Mouse (Mus musculus): Measurements from ENCODE around the gene Trpv4. TPM values are rescaled to one million over a fixed set of nuclear protein-coding genes. Genes with fewer than 3 reads are reported as not detected.

Trpv4 gene
- polyA plus RNA-seq, 1 experiment from 2014 or later = 1.1 TPM

GRCm38 (mm10) chr5:114583490-114584175 is 74.6 kb downstream of the Trpv4 start:
- no peaks in the 10 kb centered on the region for H3K9me3 ChIP-seq (replicated peaks; ENCODE audit: control insufficient read depth, low read length)
- H3K36me3 ChIP-seq (replicated peaks; ENCODE audit: control insufficient read depth, insufficient read depth, low read depth, low read length) = no peaks in the 10 kb centered on the region
- 71% methylated on average over 12 of the region's 12 CpGs for WGBS
- H3K4me1 ChIP-seq (ENCODE audit: control insufficient read depth, insufficient read depth, low read length) = peaks cover 24% of the 10 kb centered on the region
- H3K27ac ChIP-seq (replicated peaks; ENCODE audit: low read depth, low read length) = no peak overlapping the region
- DNase-seq (ENCODE audit: low spot score) = no peak
- no peak overlapping the region for H3K9ac ChIP-seq (replicated peaks; ENCODE audit: low read length)
- H3K27me3 ChIP-seq (ENCODE audit: control insufficient read depth, insufficient read depth, low read length) = no peaks in the 10 kb centered on the region
- H3K4me3 ChIP-seq (ENCODE audit: low read depth, low read length) = no peak overlapping the region
- no peak overlapping the region for H3K4me2 ChIP-seq (ENCODE audit: low read depth, low read length)
- ATAC-seq (replicated peaks; ENCODE audit: insufficient number of reproducible peaks, low FRiP score, low TSS enrichment, low read depth) = no peak

- no peak overlapping the region for H3K4me2 ChIP-seq (ENCODE audit: low read depth, low read length)
- H3K4me3 ChIP-seq (ENCODE audit: low read depth, low read length) = no peak overlapping the region
- H3K4me1 ChIP-seq (ENCODE audit: control insufficient read depth, insufficient read depth, low read length) = peaks cover 20% of the 10 kb centered on the region
- H3K9me3 ChIP-seq (replicated peaks; ENCODE audit: control insufficient read depth, low read length) = no peaks in the 10 kb centered on the region
- H3K27me3 ChIP-seq (ENCODE audit: control insufficient read depth, insufficient read depth, low read length) = no peaks in the 10 kb centered on the region
- no peak overlapping the region for H3K27ac ChIP-seq (replicated peaks; ENCODE audit: low read depth, low read length)
- 71% methylated on average over 3 of the region's 3 CpGs for WGBS
- no peaks in the 10 kb centered on the region for H3K36me3 ChIP-seq (replicated peaks; ENCODE audit: control insufficient read depth, insufficient read depth, low read depth, low read length)
- DNase-seq (ENCODE audit: low spot score) (no peak), ATAC-seq (replicated peaks; ENCODE audit: insufficient number of reproducible peaks, low FRiP score, low TSS enrichment, low read depth) (no peak)
- H3K9ac ChIP-seq (replicated peaks; ENCODE audit: low read length) = no peak overlapping the region
Measured at GRCm38 (mm10) chr5:114583046-114583445, 75.2 kb downstream of the Trpv4 start.

- DNase-seq (ENCODE audit: low spot score) (no peak), ATAC-seq (replicated peaks; ENCODE audit: insufficient number of reproducible peaks, low FRiP score, low TSS enrichment, low read depth) (no peak)
- peaks cover 18% of the 10 kb centered on the region for H3K4me1 ChIP-seq (ENCODE audit: control insufficient read depth, insufficient read depth, low read length)
- no peak overlapping the region for H3K27ac ChIP-seq (replicated peaks; ENCODE audit: low read depth, low read length)
- no peaks in the 10 kb centered on the region for H3K9me3 ChIP-seq (replicated peaks; ENCODE audit: control insufficient read depth, low read length)
- no peaks in the 10 kb centered on the region for H3K27me3 ChIP-seq (ENCODE audit: control insufficient read depth, insufficient read depth, low read length)
- H3K9ac ChIP-seq (replicated peaks; ENCODE audit: low read length) = no peak overlapping the region
- H3K4me3 ChIP-seq (ENCODE audit: low read depth, low read length) = no peak overlapping the region
- no peak overlapping the region for H3K4me2 ChIP-seq (ENCODE audit: low read depth, low read length)
- no peaks in the 10 kb centered on the region for H3K36me3 ChIP-seq (replicated peaks; ENCODE audit: control insufficient read depth, insufficient read depth, low read depth, low read length)
- 76% methylated on average over 12 of the region's 12 CpGs for WGBS
Measured at GRCm38 (mm10) chr5:114581486-114581885, 76.7 kb downstream of the Trpv4 start.

- H3K4me3 ChIP-seq (ENCODE audit: low read depth, low read length) = no peak overlapping the region
- DNase-seq (ENCODE audit: low spot score) (peak; percentile 36), ATAC-seq (replicated peaks; ENCODE audit: insufficient number of reproducible peaks, low FRiP score, low TSS enrichment, low read depth) (0 out of 2 replicates have a peak, but pooled peaks have one; percentile 31)
- H3K4me1 ChIP-seq (ENCODE audit: control insufficient read depth, insufficient read depth, low read length) = peaks cover 11% of the 10 kb centered on the region
- 46% methylated on average over 8 of the region's 8 CpGs for WGBS
- H3K9me3 ChIP-seq (replicated peaks; ENCODE audit: control insufficient read depth, low read length) = no peaks in the 10 kb centered on the region
- no peak overlapping the region for H3K9ac ChIP-seq (replicated peaks; ENCODE audit: low read length)
- no peak overlapping the region for H3K4me2 ChIP-seq (ENCODE audit: low read depth, low read length)
- no peaks in the 10 kb centered on the region for H3K27me3 ChIP-seq (ENCODE audit: control insufficient read depth, insufficient read depth, low read length)
- H3K36me3 ChIP-seq (replicated peaks; ENCODE audit: control insufficient read depth, insufficient read depth, low read depth, low read length) = no peaks in the 10 kb centered on the region
- 0 out of 2 replicates have a peak overlapping the region, but pooled peaks have one; percentile 35 for H3K27ac ChIP-seq (replicated peaks; ENCODE audit: low read depth, low read length)
Measured at GRCm38 (mm10) chr5:114579714-114580357, 78.4 kb downstream of the Trpv4 start.

GRCm38 (mm10) chr5:114578361-114578760 is 79.9 kb downstream of the Trpv4 start:
- Histone ChIP-seq H3K9ac (replicated peaks; ENCODE audit: low read length) (no peak overlapping the region), H3K9me3 (replicated peaks; ENCODE audit: control insufficient read depth, low read length) (no peaks in the 10 kb centered on the region), H3K36me3 (replicated peaks; ENCODE audit: control insufficient read depth, insufficient read depth, low read depth, low read length) (no peaks in the 10 kb centered on the region), H3K4me3 (ENCODE audit: low read depth, low read length) (no peak overlapping the region), H3K27me3 (ENCODE audit: control insufficient read depth, insufficient read depth, low read length) (no peaks in the 10 kb centered on the region), H3K4me2 (ENCODE audit: low read depth, low read length) (no peak overlapping the region), H3K4me1 (ENCODE audit: control insufficient read depth, insufficient read depth, low read length) (peaks cover 9% of the 10 kb centered on the region), H3K27ac (replicated peaks; ENCODE audit: low read depth, low read length) (no peak overlapping the region)
- ATAC-seq (replicated peaks; ENCODE audit: insufficient number of reproducible peaks, low FRiP score, low TSS enrichment, low read depth) (no peak), DNase-seq (ENCODE audit: low spot score) (peak; percentile 35)
- 41% methylated on average over 20 of the region's 20 CpGs for WGBS

- no peak overlapping the region for H3K4me3 ChIP-seq (ENCODE audit: low read depth, low read length)
- no peak overlapping the region for H3K4me2 ChIP-seq (ENCODE audit: low read depth, low read length)
- H3K4me1 ChIP-seq (ENCODE audit: control insufficient read depth, insufficient read depth, low read length) = peaks cover 21% of the 10 kb centered on the region
- no peak overlapping the region for H3K27ac ChIP-seq (replicated peaks; ENCODE audit: low read depth, low read length)
- ATAC-seq (replicated peaks; ENCODE audit: insufficient number of reproducible peaks, low FRiP score, low TSS enrichment, low read depth) (no peak), DNase-seq (ENCODE audit: low spot score) (no peak)
- H3K36me3 ChIP-seq (replicated peaks; ENCODE audit: control insufficient read depth, insufficient read depth, low read depth, low read length) = no peaks in the 10 kb centered on the region
- 83% methylated on average over 16 of the region's 16 CpGs for WGBS
- no peak overlapping the region for H3K9ac ChIP-seq (replicated peaks; ENCODE audit: low read length)
- H3K9me3 ChIP-seq (replicated peaks; ENCODE audit: control insufficient read depth, low read length) = no peaks in the 10 kb centered on the region
- peaks cover 9% of the 10 kb centered on the region for H3K27me3 ChIP-seq (ENCODE audit: control insufficient read depth, insufficient read depth, low read length)
Measured at GRCm38 (mm10) chr5:114575986-114576605, 82.1 kb downstream of the Trpv4 start.

- Histone ChIP-seq H3K4me3 (ENCODE audit: low read depth, low read length) (no peak overlapping the region), H3K4me1 (ENCODE audit: control insufficient read depth, insufficient read depth, low read length) (peaks cover 27% of the 10 kb centered on the region), H3K9ac (replicated peaks; ENCODE audit: low read length) (no peak overlapping the region), H3K36me3 (replicated peaks; ENCODE audit: control insufficient read depth, insufficient read depth, low read depth, low read length) (no peaks in the 10 kb centered on the region), H3K27me3 (ENCODE audit: control insufficient read depth, insufficient read depth, low read length) (peaks cover 14% of the 10 kb centered on the region), H3K27ac (replicated peaks; ENCODE audit: low read depth, low read length) (no peak overlapping the region), H3K4me2 (ENCODE audit: low read depth, low read length) (no peak overlapping the region), H3K9me3 (replicated peaks; ENCODE audit: control insufficient read depth, low read length) (no peaks in the 10 kb centered on the region)
- DNase-seq (ENCODE audit: low spot score) = no peak
- WGBS = 55% methylated on average over 7 of the region's 7 CpGs
- no peak for ATAC-seq (replicated peaks; ENCODE audit: insufficient number of reproducible peaks, low FRiP score, low TSS enrichment, low read depth)
Measured at GRCm38 (mm10) chr5:114575530-114575929, 82.7 kb downstream of the Trpv4 start.

GRCm38 (mm10) chr5:114575010-114575409 is 83.2 kb downstream of the Trpv4 start:
- WGBS = 40% methylated on average over 11 of the region's 11 CpGs
- ATAC-seq (replicated peaks; ENCODE audit: insufficient number of reproducible peaks, low FRiP score, low TSS enrichment, low read depth) (no peak), DNase-seq (ENCODE audit: low spot score) (no peak)
- H3K27ac ChIP-seq (replicated peaks; ENCODE audit: low read depth, low read length) = no peak overlapping the region
- H3K9ac ChIP-seq (replicated peaks; ENCODE audit: low read length) = no peak overlapping the region
- no peak overlapping the region for H3K4me2 ChIP-seq (ENCODE audit: low read depth, low read length)
- H3K36me3 ChIP-seq (replicated peaks; ENCODE audit: control insufficient read depth, insufficient read depth, low read depth, low read length) = no peaks in the 10 kb centered on the region
- no peak overlapping the region for H3K4me3 ChIP-seq (ENCODE audit: low read depth, low read length)
- no peaks in the 10 kb centered on the region for H3K9me3 ChIP-seq (replicated peaks; ENCODE audit: control insufficient read depth, low read length)
- peaks cover 16% of the 10 kb centered on the region for H3K27me3 ChIP-seq (ENCODE audit: control insufficient read depth, insufficient read depth, low read length)
- H3K4me1 ChIP-seq (ENCODE audit: control insufficient read depth, insufficient read depth, low read length) = peaks cover 30% of the 10 kb centered on the region

Measured in embryonic facial prominence, embryonic 11.5 days (tissue).